Mouse (Mus musculus): ENCODE data around the gene Nectin3.

Nectin3 gene

GRCm38 (mm10) chr16:46498421-46498789, at the start of gene Nectin3:
TSS of gene Nectin3 (minus strand) at chr16:46498525.
- no peak for TF ChIP-seq GATA4 (IDR thresholded peaks at IDR 0.05; ENCODE audit: insufficient replicate concordance, low read length)

GRCm38 (mm10) chr16:46538092-46538491, 39.8 kb upstream of the Nectin3 start:
- TF ChIP-seq GATA4 (IDR thresholded peaks at IDR 0.05; ENCODE audit: insufficient replicate concordance, low read length) = no peak

GRCm38 (mm10) chr16:46532465-46533254, 34.3 kb upstream of the Nectin3 start:
- no peak for TF ChIP-seq GATA4 (IDR thresholded peaks at IDR 0.05; ENCODE audit: insufficient replicate concordance, low read length)

- no peak for TF ChIP-seq GATA4 (IDR thresholded peaks at IDR 0.05; ENCODE audit: insufficient replicate concordance, low read length)
Observed at GRCm38 (mm10) chr16:46531023-46531422, 32.7 kb upstream of the Nectin3 start.

GRCm38 (mm10) chr16:46520885-46521417, 22.6 kb upstream of the Nectin3 start:
- TF ChIP-seq GATA4 (IDR thresholded peaks at IDR 0.05; ENCODE audit: insufficient replicate concordance, low read length) = no peak

GRCm38 (mm10) chr16:46519606-46520005, 21.3 kb upstream of the Nectin3 start:
- no peak for TF ChIP-seq GATA4 (IDR thresholded peaks at IDR 0.05; ENCODE audit: insufficient replicate concordance, low read length)

- TF ChIP-seq GATA4 (IDR thresholded peaks at IDR 0.05; ENCODE audit: insufficient replicate concordance, low read length) = no peak
Observed at GRCm38 (mm10) chr16:46507944-46508333, 9.6 kb upstream of the Nectin3 start.

- peak; percentile 53; the same call in 1 of the 2 replicates for TF ChIP-seq GATA4 (IDR thresholded peaks at IDR 0.05; ENCODE audit: insufficient replicate concordance, low read length)
Observed at GRCm38 (mm10) chr16:46507260-46507943, 9.1 kb upstream of the Nectin3 start.

- TF ChIP-seq GATA4 (IDR thresholded peaks at IDR 0.05; ENCODE audit: insufficient replicate concordance, low read length) = no peak
Observed at GRCm38 (mm10) chr16:46504006-46504405, 5.7 kb upstream of the Nectin3 start.

- no peak for TF ChIP-seq GATA4 (IDR thresholded peaks at IDR 0.05; ENCODE audit: insufficient replicate concordance, low read length)
Observed at GRCm38 (mm10) chr16:46502311-46502710, 4.0 kb upstream of the Nectin3 start.

GRCm38 (mm10) chr16:46500759-46501158, 2.4 kb upstream of the Nectin3 start:
- no peak for TF ChIP-seq GATA4 (IDR thresholded peaks at IDR 0.05; ENCODE audit: insufficient replicate concordance, low read length)

- TF ChIP-seq GATA4 (IDR thresholded peaks at IDR 0.05; ENCODE audit: insufficient replicate concordance, low read length) = no peak
Observed at GRCm38 (mm10) chr16:46497686-46498420, 472 bp downstream of the Nectin3 start.

- peak; percentile 8; the same call in 1 of the 2 replicates for TF ChIP-seq GATA4 (IDR thresholded peaks at IDR 0.05; ENCODE audit: insufficient replicate concordance, low read length)
Observed at GRCm38 (mm10) chr16:46496889-46497685, 1.2 kb downstream of the Nectin3 start.

GRCm38 (mm10) chr16:46496031-46496868, 2.1 kb downstream of the Nectin3 start:
- TF ChIP-seq GATA4 (IDR thresholded peaks at IDR 0.05; ENCODE audit: insufficient replicate concordance, low read length) = no peak
